ENCODE assay signal across 9 mouse cellular contexts in the genomic region with DNA sequence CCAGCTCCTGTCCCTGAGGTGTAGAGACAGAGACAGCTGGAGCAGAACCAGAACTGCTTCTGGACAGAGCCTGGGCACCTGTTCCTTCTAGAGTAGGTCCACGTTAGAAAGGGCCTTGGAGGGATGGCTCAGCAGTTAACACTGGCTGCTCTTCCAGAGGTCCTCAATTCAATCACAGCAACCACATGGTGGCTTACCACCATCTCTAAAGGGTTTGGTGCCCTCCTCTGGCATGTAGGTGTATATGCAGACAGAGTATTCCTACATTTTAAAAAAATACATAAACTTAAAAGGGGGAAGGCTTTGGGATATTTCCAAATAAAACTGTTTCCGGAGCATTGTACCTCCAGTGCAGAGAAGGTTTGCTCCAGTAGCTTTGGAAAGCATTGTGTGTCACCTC. TPM values are rescaled to one million over a fixed set of nuclear protein-coding genes. Genes with fewer than 3 reads are reported as not detected.
DNase-seq lines count a peak whose midpoint lies in the region; ATAC-seq and TF ChIP-seq lines count a peak whose summit lies in the region.
"Had no signal": no experiment of that assay in that cellular context is flagged by ENCODE, and none has a peak within 500 bp of the region (broad histone marks: within the 10 kb centered on the region; RNA-seq: fewer than 3 reads in every experiment).

No protein-coding gene starts in this region.

- TF ChIP-seq EP300 in heart, adult 2 months (IDR thresholded peaks at IDR 0.05; ENCODE audit: insufficient read depth, low read depth, low read length) = no peak

- no peak overlapping the region for H3K4me2 ChIP-seq in neural tube, embryonic 11.5 days (ENCODE audit: low read depth)

- H3K9ac ChIP-seq in heart, adult 2 months (ENCODE audit: low read depth, low read length) = no peak overlapping the region
- H3K9ac ChIP-seq in neural tube, embryonic 11.5 days (ENCODE audit: low read length) = no peak overlapping the region

- peaks cover 3% of the 10 kb centered on the region; the same call in 1 of the 2 replicates for H3K36me3 ChIP-seq in heart, adult 2 months (ENCODE audit: control insufficient read depth, insufficient read depth, low read length)
- H3K36me3 ChIP-seq in neural tube, embryonic 11.5 days (ENCODE audit: control insufficient read depth, insufficient read depth, low read length) = peaks cover 14% of the 10 kb centered on the region

- H3K9me3 ChIP-seq in neural tube, embryonic 11.5 days (ENCODE audit: control insufficient read depth, low read length) = no peaks in the 10 kb centered on the region

- peaks cover 1% of the 10 kb centered on the region; the same call in 1 of the 2 replicates for H3K79me2 ChIP-seq in heart, adult 2 months (replicated peaks; ENCODE audit: control insufficient read depth, insufficient read depth, low read length)

- no peak overlapping the region for H3K27ac ChIP-seq in heart, adult 2 months
- H3K27ac ChIP-seq in neural tube, embryonic 11.5 days (ENCODE audit: low read depth, low read length) = no peak overlapping the region

- no peak for ATAC-seq in neural tube, embryonic 11.5 days (ENCODE audit: insufficient read depth, low FRiP score, low TSS enrichment)

- no peaks in the 10 kb centered on the region for H3K27me3 ChIP-seq in heart, adult 2 months (ENCODE audit: control insufficient read depth, insufficient read depth, low read length)
- no peaks in the 10 kb centered on the region for H3K27me3 ChIP-seq in neural tube, embryonic 11.5 days (ENCODE audit: control insufficient read depth, insufficient read depth, low read length)

- intact Hi-C loops in heart, adult 2 months (cut with DNase I) = loop anchor here (2.0 kb wide), 1 partner anchor 112 kb away; no protein-coding TSS in a partner anchor

- DNase-seq in heart, adult 2 months = no peak
- no peak for DNase-seq in heart, adult 9 months (ENCODE audit: low spot score in 2 of 2)
- peak; percentile 8 for DNase-seq in spleen, adult 12 weeks (ENCODE audit: low spot score)
- no peak for DNase-seq in spleen, postnatal 14 days (ENCODE audit: low spot score in 2 of 2)
- DNase-seq in adrenal gland, postnatal 36 days = peak; percentile 13 to 58
- DNase-seq in kidney, adult 9 months = peak; percentile 57
- peak; percentile 19 for DNase-seq in neural tube, embryonic 11.5 days (ENCODE audit: low spot score)
- DNase-seq in urinary bladder, postnatal 10 days (ENCODE audit: low spot score) = no peak

- no peak overlapping the region for H3K4me3 ChIP-seq in heart, adult 2 months
- no peak overlapping the region for H3K4me3 ChIP-seq in neural tube, embryonic 11.5 days (ENCODE audit: low read depth, low read length)

- TF ChIP-seq CTCF in heart, adult 2 months (IDR thresholded peaks at IDR 0.05) = peak; percentile 78

- 30% methylated on average over 2 of the region's 2 CpGs for WGBS in heart, adult 2 months
- WGBS in neural tube, embryonic 11.5 days = 52% methylated on average over 2 of the region's 2 CpGs

- H3K4me1 ChIP-seq in heart, adult 2 months (ENCODE audit: control insufficient read depth, insufficient read depth, low read length) = peaks cover 1% of the 10 kb centered on the region; the same call in 1 of the 2 replicates
- peaks cover 2% of the 10 kb centered on the region; the same call in 1 of the 2 replicates for H3K4me1 ChIP-seq in neural tube, embryonic 11.5 days (ENCODE audit: control insufficient read depth, insufficient read depth, low read length)

- TF ChIP-seq POLR2A in heart, adult 2 months (IDR thresholded peaks at IDR 0.05; ENCODE audit: insufficient read depth, low read depth, low read length) = no peak

RNA-seq across cellular contexts. Expression of a gene that starts 5.1 kb away (rescaled TPM):
- total RNA-seq in heart, adult 2 months (2021) = 1 to 10 TPM; 4.5 to 5.8 TPM
- polyA plus RNA-seq in heart, adult 2 months (2012; rRNA removed) = 2.5 and 4.6 TPM in 2 replicates
- total RNA-seq in adrenal gland, postnatal 36 days (2021) = 10 to 100 TPM; 12.8 to 15.0 TPM
- 31.1 and 35.2 TPM in 2 replicates for polyA plus RNA-seq in neural tube, embryonic 11.5 days (2014; fragmentation: Nextera tagmentation; extraction: Ambion mirVana)

RNA-seq across cellular contexts. Expression of a gene that starts 12.0 kb away (rescaled TPM):
- total RNA-seq in heart, adult 2 months (2021) = 10 to 100 TPM; 17.7 to 18.3 TPM
- polyA plus RNA-seq in heart, adult 2 months (2012; rRNA removed) = 9.8 and 18.0 TPM in 2 replicates
- 10 to 100 TPM; 24.1 to 43.3 TPM for total RNA-seq in adrenal gland, postnatal 36 days (2021)
- polyA plus RNA-seq in neural tube, embryonic 11.5 days (2014; fragmentation: Nextera tagmentation; extraction: Ambion mirVana) = 39.4 and 41.7 TPM in 2 replicates

RNA-seq across cellular contexts. Expression of a gene that starts 31.6 kb away (rescaled TPM):
- not detected for total RNA-seq in heart, adult 2 months (2021)
- not detected in 2 replicates for polyA plus RNA-seq in heart, adult 2 months (2012; rRNA removed)
- total RNA-seq in adrenal gland, postnatal 36 days (2021) = not detected
- polyA plus RNA-seq in neural tube, embryonic 11.5 days (2014; fragmentation: Nextera tagmentation; extraction: Ambion mirVana) = not detected in 2 replicates
- total RNA-seq: layer of hippocampus, adult 18-20 months had no signal

RNA-seq across cellular contexts. Expression of a gene that starts 48.6 kb away (rescaled TPM):
- 1 to 10 TPM; 4.2 to 4.6 TPM for total RNA-seq in heart, adult 2 months (2021)
- 2.0 and 3.2 TPM in 2 replicates for polyA plus RNA-seq in heart, adult 2 months (2012; rRNA removed)
- 1 to 10 TPM; 4.5 to 4.6 TPM for total RNA-seq in adrenal gland, postnatal 36 days (2021)
- polyA plus RNA-seq in neural tube, embryonic 11.5 days (2014; fragmentation: Nextera tagmentation; extraction: Ambion mirVana) = 14.5 and 15.5 TPM in 2 replicates

Comparison
In these comparisons a context has a peak if more than half of its experiments do, and no peak if none do; other contexts are left out.
1. DNase-seq: peak in spleen, adult 12 weeks (single experiment), adrenal gland, postnatal 36 days (2 of 2), kidney, adult 9 months (single experiment) and neural tube, embryonic 11.5 days (single experiment); none in heart, adult 2 months (0 of 2), heart, adult 9 months (0 of 2), spleen, postnatal 14 days (0 of 2) and urinary bladder, postnatal 10 days (single experiment).